Mouse (Mus musculus) activated CD4-positive, CD25-positive, alpha-beta regulatory T cell (primary cell): ENCODE results near the gene Olfr466. TPM values are rescaled to one million over a fixed set of nuclear protein-coding genes. Genes with fewer than 3 reads are reported as not detected.

Experiments
- polyA plus RNA-seq, 2 experiments: library from polyadenylated mRNA; unstranded; fragments of 100-300 nt; shearing (Covaris generic); gene quantifications; one replicate each; pipeline ENCODE4 v1.2.1; 2017

The Olfr466 gene
- under 1 TPM in 1 of 2 experiments, not detected in 1; 0.06 TPM for polyA plus RNA-seq

GRCm38 (mm10) chr13:65149940-65150339, at the start of gene Olfr466:
Gene Olfr466 (plus strand): TSS chr13:65150240.

GRCm38 (mm10) chr13:65112459-65113110, 37.5 kb upstream of the Olfr466 start, which contains the start of gene Mfsd14b:
Gene Mfsd14b (minus strand): TSS chr13:65112975.

GRCm38 (mm10) chr13:65137789-65138188, 12.3 kb upstream of the Olfr466 start, which contains the start of gene Olfr465-ps1:
Gene Olfr465-ps1 (plus strand): TSS chr13:65138089.

Other genes starting within 250 kb of the Olfr466 start
- not detected for gene Cntnap3, start 246.3 kb upstream of the Olfr466 start, polyA plus RNA-seq
- gene Spata31, start 232.8 kb upstream of the Olfr466 start, polyA plus RNA-seq, result not detected
- gene Spata31d1c, start 117.2 kb upstream of the Olfr466 start, polyA plus RNA-seq, result not detected
- not detected for gene Prss47, start 97.5 kb upstream of the Olfr466 start, polyA plus RNA-seq
- gene Mfsd14b, start 37.3 kb upstream of the Olfr466 start, polyA plus RNA-seq, result 10 to 100 TPM; 50.7 to 72.8 TPM
- not detected for gene Olfr465-ps1, start 12.2 kb upstream of the Olfr466 start, polyA plus RNA-seq
- not detected for gene Nlrp4f, start 55.7 kb downstream of the Olfr466 start, polyA plus RNA-seq
- not detected for gene Gm10775, start 109.3 kb downstream of the Olfr466 start, polyA plus RNA-seq
- 10 to 100 TPM; 12.7 to 15.1 TPM for gene Zfp369, start 128.6 kb downstream of the Olfr466 start, polyA plus RNA-seq